Mouse (Mus musculus) midbrain, embryonic 14.5 days (tissue): ENCODE measurements around the gene Cdyl. TPM values are rescaled to one million over a fixed set of nuclear protein-coding genes. Genes with fewer than 3 reads are reported as not detected.

ENCODE experiments used
- ATAC-seq: fragments of 200-750 bp; cut with Nextera tagmentation; 2 replicates; pipeline ENCODE4 v1.8.0; 2017; ENCODE audit warnings: moderate number of reproducible peaks, moderate library complexity; ENCODE audit not compliant: low FRiP score, low TSS enrichment
- DNase-seq: peaks from one replicate; pipeline ENCODE4 v3.0.0-alpha.2; 2015
- H3K27ac ChIP-seq: fragments of 300-500 bp; sonication (generic); replicated peaks from 2 replicates; pipeline ENCODE4 v1.5.1; 2014; ENCODE audit warnings: mild to moderate bottlenecking, low read depth, low read length, moderate library complexity
- H3K27me3 ChIP-seq: fragments of 300-500 bp; sonication (generic); 2 replicates; pipeline ENCODE4 v1.6.1; 2014; ENCODE audit warnings: low read length, control low read depth, mixed read lengths; ENCODE audit not compliant: control insufficient read depth, insufficient read depth
- H3K36me3 ChIP-seq: fragments of 300-500 bp; sonication (generic); 2 replicates; pipeline ENCODE4 v1.6.1; 2014; ENCODE audit warnings: low read length, control low read depth; ENCODE audit not compliant: control insufficient read depth, insufficient read depth
- H3K4me1 ChIP-seq: fragments of 300-500 bp; sonication (generic); 2 replicates; pipeline ENCODE4 v1.6.1; 2014; ENCODE audit warnings: mild to moderate bottlenecking, antibody characterized with exemption, low read length, control low read depth; ENCODE audit not compliant: control insufficient read depth, insufficient read depth
- H3K4me2 ChIP-seq: fragments of 300-500 bp; sonication (generic); 2 replicates; pipeline ENCODE4 v1.6.1; 2014; ENCODE audit warnings: mild to moderate bottlenecking, low read length, moderate library complexity
- H3K4me3 ChIP-seq: fragments of 300-500 bp; sonication (generic); replicated peaks from 2 replicates; pipeline ENCODE4 v1.5.1; 2014; ENCODE audit warnings: low read depth, low read length
- H3K9ac ChIP-seq: fragments of 300-500 bp; sonication (generic); replicated peaks from 2 replicates; pipeline ENCODE4 v1.6.1; 2014; ENCODE audit warnings: mild to moderate bottlenecking, low read length, moderate library complexity
- H3K9me3 ChIP-seq: fragments of 300-500 bp; sonication (generic); 2 replicates; pipeline ENCODE4 v1.6.1; 2016; ENCODE audit warnings: low read length, control low read depth, mixed read lengths; ENCODE audit not compliant: control insufficient read depth
- WGBS: fragments of 180-500 bp; shearing (Covaris S2); extraction: QIAGEN DNeasy Blood & Tissue Kit; methylation state at CpG from one replicate; pipeline ENCODE4 v1.1.7; 2014; 5-methylcytosine and 5-hydroxymethylcytosine counted together
- polyA plus RNA-seq: library from polyadenylated mRNA; unstranded; fragments of >200 nt; fragmentation: Nextera tagmentation; extraction: Ambion mirVana; gene quantifications from 2 replicates; pipeline ENCODE4 v1.2.1, GENCODE M21; 2014

Gene Cdyl
- polyA plus RNA-seq, 1 experiment from 2014 or later, result 6.5 TPM

DNA sequence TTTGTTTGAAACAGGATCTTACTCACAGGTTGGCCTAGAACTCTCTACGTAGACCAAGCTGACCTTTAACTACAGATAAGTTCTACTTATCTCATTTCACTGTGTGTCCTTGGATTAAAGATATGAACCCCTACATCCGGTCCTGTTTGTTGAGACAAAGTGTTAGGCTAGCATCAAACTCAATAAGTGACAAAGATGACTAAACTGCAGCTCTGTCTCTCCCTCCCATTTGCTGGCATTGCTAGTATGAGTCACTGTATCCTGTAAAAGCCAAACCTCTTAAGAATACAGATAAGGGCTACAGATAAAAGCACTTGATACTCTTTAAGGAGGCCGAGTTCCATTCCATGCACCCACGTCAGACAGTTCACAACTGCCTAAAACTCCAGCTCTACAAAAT is 72.5 kb downstream of the Cdyl start:
- Histone ChIP-seq H3K27ac (no peak overlapping the region), H3K36me3 (no peaks in the 10 kb centered on the region), H3K4me1 (no peaks in the 10 kb centered on the region), H3K9ac (no peak overlapping the region), H3K4me3 (no peak overlapping the region), H3K9me3 (no peaks in the 10 kb centered on the region), H3K27me3 (no peaks in the 10 kb centered on the region), H3K4me2 (no peak overlapping the region)
- no peak for DNase-seq
- WGBS, result 91% methylated on average over 4 of the region's 4 CpGs
- no peak for ATAC-seq

GRCm38 (mm10) chr13:35732891-35733596 is 73.4 kb downstream of the Cdyl start:
- Histone ChIP-seq H3K4me2 (no peak overlapping the region), H3K4me3 (no peak overlapping the region), H3K9me3 (no peaks in the 10 kb centered on the region), H3K27me3 (peaks cover 4% of the 10 kb centered on the region; the same call in 1 of the 2 replicates), H3K4me1 (no peaks in the 10 kb centered on the region), H3K27ac (no peak overlapping the region), H3K9ac (no peak overlapping the region), H3K36me3 (no peaks in the 10 kb centered on the region)
- no peak for DNase-seq
- no peak for ATAC-seq
- WGBS, result 92% methylated on average over 5 of the region's 5 CpGs

DNA sequence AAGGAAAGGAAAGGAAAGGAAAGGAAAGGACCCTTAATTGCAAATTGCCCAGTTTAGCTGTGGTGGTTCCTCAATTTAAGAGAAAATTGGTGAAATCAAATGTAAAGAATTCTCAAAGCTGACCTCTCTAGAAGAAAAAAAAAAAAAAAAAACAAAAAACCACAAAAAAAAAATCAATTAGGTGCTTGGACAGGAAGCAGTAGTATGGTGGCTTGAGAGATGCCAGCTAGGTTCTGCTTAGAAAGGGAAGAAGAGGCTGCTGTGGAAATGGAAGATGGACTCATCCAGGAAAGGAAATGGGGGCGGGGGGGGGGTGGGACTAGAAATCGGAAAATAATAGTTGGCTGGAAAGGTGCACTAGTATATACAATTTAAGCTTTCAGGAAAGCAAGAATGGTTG is 77.9 kb downstream of the Cdyl start:
- H3K27ac ChIP-seq, result no peak overlapping the region
- no peak overlapping the region for H3K4me3 ChIP-seq
- H3K27me3 ChIP-seq, result peaks cover 24% of the 10 kb centered on the region
- H3K36me3 ChIP-seq, result no peaks in the 10 kb centered on the region
- no peaks in the 10 kb centered on the region for H3K9me3 ChIP-seq
- H3K4me2 ChIP-seq, result no peak overlapping the region
- H3K4me1 ChIP-seq, result peaks cover 5% of the 10 kb centered on the region; the same call in 1 of the 2 replicates
- 21% methylated on average over 2 of the region's 2 CpGs for WGBS
- no peak overlapping the region for H3K9ac ChIP-seq
- ATAC-seq (no peak), DNase-seq (no peak)

GRCm38 (mm10) chr13:35738210-35738609 is 78.6 kb downstream of the Cdyl start:
- 7% methylated on average over 2 of the region's 2 CpGs for WGBS
- no peaks in the 10 kb centered on the region for H3K9me3 ChIP-seq

DNA sequence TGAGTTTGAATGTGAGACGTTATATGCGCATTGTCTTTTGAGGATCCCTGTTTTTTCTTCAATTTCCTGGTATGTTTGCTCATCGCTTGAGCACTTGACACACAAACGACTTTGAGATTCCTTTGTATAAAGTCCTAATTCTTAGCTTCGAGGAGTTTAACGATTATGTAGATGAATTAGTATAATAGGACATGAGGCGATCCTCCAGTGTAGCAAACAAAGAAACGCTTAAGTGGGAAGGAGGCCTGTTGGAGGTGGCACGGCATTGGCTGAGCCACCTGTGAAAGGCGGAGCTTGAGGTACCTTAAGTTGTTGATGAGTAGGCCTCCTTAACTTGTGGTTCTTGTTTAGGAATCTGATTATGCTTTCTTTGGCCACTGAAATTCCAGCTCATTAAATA is 79.8 kb downstream of the Cdyl start:
- WGBS, result 7% methylated on average over 10 of the region's 10 CpGs
- Histone ChIP-seq H3K4me1 (peaks cover 11% of the 10 kb centered on the region; the same call in 1 of the 2 replicates), H3K4me3 (no peak overlapping the region), H3K4me2 (no peak overlapping the region), H3K36me3 (no peaks in the 10 kb centered on the region), H3K27me3 (peaks cover 24% of the 10 kb centered on the region), H3K27ac (no peak overlapping the region), H3K9ac (no peak overlapping the region), H3K9me3 (no peaks in the 10 kb centered on the region)
- ATAC-seq (no peak), DNase-seq (peak; percentile 15)

More at GRCm38 (mm10) chr13:35738210-35738609, 78.6 kb downstream of the Cdyl start:
- Histone ChIP-seq H3K27ac (no peak overlapping the region), H3K36me3 (no peaks in the 10 kb centered on the region), H3K9ac (no peak overlapping the region), H3K4me3 (no peak overlapping the region), H3K4me2 (no peak overlapping the region), H3K27me3 (peaks cover 24% of the 10 kb centered on the region), H3K4me1 (peaks cover 11% of the 10 kb centered on the region; the same call in 1 of the 2 replicates)
- no peak for ATAC-seq
- DNase-seq, result no peak

DNA sequence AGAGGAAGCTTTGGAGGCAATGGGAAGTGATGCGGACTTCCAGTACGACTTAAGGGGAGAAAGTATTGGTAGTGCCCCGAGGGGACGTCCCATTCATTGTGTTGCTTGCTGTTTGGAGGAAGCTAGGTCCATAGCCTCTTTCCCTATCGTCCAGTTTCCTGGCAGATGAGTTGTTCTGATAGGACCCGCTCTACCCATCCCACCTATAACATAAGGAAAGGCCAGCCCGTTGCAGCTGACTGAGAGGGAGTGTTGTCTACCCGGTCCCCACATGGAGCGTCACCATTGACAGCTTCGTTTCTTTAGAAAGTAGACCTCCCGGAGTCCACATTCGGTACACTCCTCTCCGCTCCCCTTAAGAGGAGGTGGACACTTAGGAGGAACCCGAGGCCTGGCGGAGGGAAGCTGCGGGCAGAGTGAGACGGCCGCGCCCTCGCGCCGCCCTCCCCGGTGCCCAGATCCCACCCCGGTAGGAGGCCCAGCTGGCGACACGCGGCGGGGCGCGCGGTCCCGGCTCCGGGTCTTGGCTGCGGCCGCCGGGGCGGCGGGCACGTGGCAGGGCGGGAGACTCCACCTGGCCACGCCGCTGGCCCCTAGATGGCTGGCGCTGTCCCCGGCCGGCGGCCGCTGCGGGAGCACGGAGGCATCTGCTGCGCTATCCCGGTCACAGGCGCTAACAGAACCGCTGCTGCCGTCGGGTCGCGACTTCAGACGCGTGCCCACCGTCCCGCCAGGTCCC is 80.8 kb downstream of the Cdyl start:
- peaks cover 24% of the 10 kb centered on the region for H3K27me3 ChIP-seq
- DNase-seq (peak; percentile 71), ATAC-seq (peak; percentile 76)
- H3K4me2 ChIP-seq, result peak overlapping the region; percentile 93
- no peak overlapping the region for H3K27ac ChIP-seq
- H3K9me3 ChIP-seq, result no peaks in the 10 kb centered on the region
- peak overlapping the region; percentile 91 for H3K4me3 ChIP-seq
- no peak overlapping the region for H3K9ac ChIP-seq
- H3K36me3 ChIP-seq, result no peaks in the 10 kb centered on the region
- whole genome bisulfite sequencing, result under 1% methylated on average over 61 of the region's 61 CpGs
- peaks cover 11% of the 10 kb centered on the region; the same call in 1 of the 2 replicates for H3K4me1 ChIP-seq

- peak overlapping the region; percentile 79 for H3K27ac ChIP-seq
- H3K4me1 ChIP-seq, result peaks cover 11% of the 10 kb centered on the region; the same call in 1 of the 2 replicates
- ATAC-seq (peak; percentile 94), DNase-seq (peak; percentile 94)
- 0 out of 2 replicates have a peak, but pooled peaks cover 2% of the 10 kb centered on the region for H3K9me3 ChIP-seq
- H3K27me3 ChIP-seq, result peaks cover 24% of the 10 kb centered on the region
- WGBS, result under 1% methylated on average over 63 of the region's 68 CpGs
- H3K4me2 ChIP-seq, result peak overlapping the region; percentile 93
- peak overlapping the region; percentile 80 for H3K9ac ChIP-seq
- H3K4me3 ChIP-seq, result peak overlapping the region; percentile 91
- H3K36me3 ChIP-seq, result no peaks in the 10 kb centered on the region
Observed at GRCm38 (mm10) chr13:35741040-35741619, 81.5 kb downstream of the Cdyl start.

- Histone ChIP-seq H3K9ac (peak overlapping the region; percentile 80), H3K36me3 (no peaks in the 10 kb centered on the region), H3K4me3 (peak overlapping the region; percentile 91), H3K4me1 (peaks cover 11% of the 10 kb centered on the region; the same call in 1 of the 2 replicates), H3K27me3 (peaks cover 24% of the 10 kb centered on the region), H3K9me3 (peaks cover 9% of the 10 kb centered on the region; the same call in 1 of the 2 replicates), H3K4me2 (peak overlapping the region; percentile 93), H3K27ac (peak overlapping the region; percentile 79)
- ATAC-seq (peak; percentile 80), DNase-seq (no peak)
- WGBS, result under 1% methylated on average over 72 of the region's 93 CpGs
Observed at GRCm38 (mm10) chr13:35741620-35742421, 82.2 kb downstream of the Cdyl start.
